In genomic region chr12:51863116-51864002, GRCm38 (mm10) we compare ENCODE assay signal across 18 mouse cellular contexts. TPM values are rescaled to one million over a fixed set of nuclear protein-coding genes. Genes with fewer than 3 reads are reported as not detected.
DNase-seq lines count a peak whose midpoint lies in the region; ATAC-seq and TF ChIP-seq lines count a peak whose summit lies in the region.
"Had no signal": no experiment of that assay in that cellular context is flagged by ENCODE, and none has a peak within 500 bp of the region (broad histone marks: within the 10 kb centered on the region; RNA-seq: fewer than 3 reads in every experiment).

No protein-coding gene starts in this region.

- no peak for ATAC-seq in lung, postnatal 0 days
- peak; percentile 77 for ATAC-seq in intestine, embryonic 15.5 days
- peak; percentile 79 for ATAC-seq in kidney, embryonic 14.5 days (ENCODE audit: low FRiP score, low TSS enrichment)
- ATAC-seq in stomach, embryonic 15.5 days (ENCODE audit: insufficient read depth, low FRiP score, low read depth): peak; percentile 40; the same call in 1 of the 2 replicates
- ATAC-seq in forebrain, embryonic 11.5 days (replicated peaks; ENCODE audit: low FRiP score): no peak
- ATAC-seq: hindbrain, postnatal 0 days; liver, postnatal 0 days had no signal

- H3K9me3 ChIP-seq in lung, postnatal 0 days (ENCODE audit: low read length): no peaks in the 10 kb centered on the region
- no peaks in the 10 kb centered on the region for H3K9me3 ChIP-seq in intestine, embryonic 15.5 days
- H3K9me3 ChIP-seq in kidney, embryonic 14.5 days (ENCODE audit: control insufficient read depth, low read length): no peaks in the 10 kb centered on the region
- no peaks in the 10 kb centered on the region for H3K9me3 ChIP-seq in stomach, embryonic 15.5 days
- H3K9me3 ChIP-seq in forebrain, embryonic 11.5 days (ENCODE audit: control insufficient read depth, low read length): no peaks in the 10 kb centered on the region
- H3K9me3 ChIP-seq: limb, embryonic 15.5 days; neural tube, embryonic 12.5 days had no signal

- no peak for TF ChIP-seq CTCF in lung, postnatal 0 days (IDR thresholded peaks at IDR 0.05)
- no peak for TF ChIP-seq CTCF in lung, adult 2 months (IDR thresholded peaks at IDR 0.05; ENCODE audit: insufficient read depth, low read length)

- H3K27ac ChIP-seq in lung, postnatal 0 days (ENCODE audit: low read length): no peak overlapping the region
- H3K27ac ChIP-seq in intestine, embryonic 15.5 days: no peak overlapping the region
- H3K27ac ChIP-seq in kidney, embryonic 14.5 days (ENCODE audit: low read depth, low read length): peak overlapping the region; percentile 19; the same call in 1 of the 2 replicates
- H3K27ac ChIP-seq in stomach, embryonic 15.5 days: peak overlapping the region; percentile 28; the same call in 1 of the 2 replicates
- H3K27ac ChIP-seq in forebrain, embryonic 11.5 days (ENCODE audit: low read depth, low read length): no peak overlapping the region
- H3K27ac ChIP-seq: hindbrain, postnatal 0 days; limb, embryonic 15.5 days; neural tube, embryonic 12.5 days had no signal

- no peak for TF ChIP-seq EP300 in lung, postnatal 0 days (IDR thresholded peaks at IDR 0.05)

- peaks cover 6% of the 10 kb centered on the region; the same call in 1 of the 2 replicates for H3K4me1 ChIP-seq in lung, postnatal 0 days (ENCODE audit: insufficient read depth, low read depth, low read length)
- H3K4me1 ChIP-seq in lung, adult 2 months (ENCODE audit: control insufficient read depth, insufficient read depth, low read length): peaks cover 19% of the 10 kb centered on the region
- peaks cover 8% of the 10 kb centered on the region; the same call in 1 of the 2 replicates for H3K4me1 ChIP-seq in intestine, embryonic 15.5 days (replicated peaks)
- peaks cover 6% of the 10 kb centered on the region; the same call in 1 of the 2 replicates for H3K4me1 ChIP-seq in kidney, embryonic 14.5 days (ENCODE audit: control insufficient read depth, insufficient read depth, low read length)
- H3K4me1 ChIP-seq in stomach, embryonic 15.5 days: 0 out of 2 replicates have a peak, but pooled peaks cover 3% of the 10 kb centered on the region
- peaks cover 12% of the 10 kb centered on the region for H3K4me1 ChIP-seq in forebrain, embryonic 11.5 days (replicated peaks; ENCODE audit: control insufficient read depth, insufficient read depth, low read length)

- no peaks in the 10 kb centered on the region for H3K27me3 ChIP-seq in lung, postnatal 0 days (replicated peaks; ENCODE audit: insufficient read depth, low read length)
- no peaks in the 10 kb centered on the region for H3K27me3 ChIP-seq in intestine, embryonic 15.5 days (replicated peaks)
- no peaks in the 10 kb centered on the region for H3K27me3 ChIP-seq in kidney, embryonic 14.5 days (ENCODE audit: control insufficient read depth, insufficient read depth, low read length)
- H3K27me3 ChIP-seq in stomach, embryonic 15.5 days (replicated peaks): no peaks in the 10 kb centered on the region
- H3K27me3 ChIP-seq in forebrain, embryonic 11.5 days (ENCODE audit: control insufficient read depth, insufficient read depth, low read length): no peaks in the 10 kb centered on the region
- H3K27me3 ChIP-seq: CH12.LX; limb, embryonic 15.5 days; neural tube, embryonic 12.5 days had no signal

- TF ChIP-seq POLR2A in lung, adult 2 months (IDR thresholded peaks at IDR 0.05; ENCODE audit: borderline replicate concordance, extremely low read depth, low read depth, low read length): no peak

- 70% methylated on average over 14 of the region's 14 CpGs for WGBS in lung, postnatal 0 days
- WGBS in lung, adult 2 months: 75% methylated on average over 14 of the region's 14 CpGs
- WGBS in intestine, embryonic 15.5 days: 78% methylated on average over 14 of the region's 14 CpGs
- WGBS in kidney, embryonic 14.5 days: 76% methylated on average over 14 of the region's 14 CpGs
- WGBS in stomach, embryonic 15.5 days: 73% methylated on average over 14 of the region's 14 CpGs
- 92% methylated on average over 14 of the region's 14 CpGs for WGBS in forebrain, embryonic 11.5 days

- DNase-seq in lung, postnatal 0 days (ENCODE audit: low spot score): peak; percentile 33
- no peak for DNase-seq in lung, adult 2 months
- no peak for DNase-seq in embryo, embryonic 11 days
- DNase-seq in forebrain, embryonic 11.5 days (ENCODE audit: low spot score): no peak
- DNase-seq: adrenal gland, postnatal 14 days; cerebellum, adult 8-10 months; gastrocnemius, postnatal 10 days; heart, postnatal 4 days; liver, postnatal 0 days had no signal

- no peaks in the 10 kb centered on the region for H3K36me3 ChIP-seq in lung, postnatal 0 days (ENCODE audit: insufficient read depth, low read length)
- H3K36me3 ChIP-seq in intestine, embryonic 15.5 days: no peaks in the 10 kb centered on the region
- H3K36me3 ChIP-seq in kidney, embryonic 14.5 days (ENCODE audit: control insufficient read depth, insufficient read depth, low read length): no peaks in the 10 kb centered on the region
- H3K36me3 ChIP-seq in stomach, embryonic 15.5 days: no peaks in the 10 kb centered on the region
- H3K36me3 ChIP-seq in forebrain, embryonic 11.5 days (ENCODE audit: control insufficient read depth, insufficient read depth, low read length): no peaks in the 10 kb centered on the region
- H3K36me3 ChIP-seq: limb, embryonic 15.5 days; neural tube, embryonic 12.5 days had no signal

- H3K4me2 ChIP-seq in lung, postnatal 0 days (replicated peaks; ENCODE audit: low read depth, low read length): no peak overlapping the region
- 0 out of 2 replicates have a peak overlapping the region, but pooled peaks have one; percentile 5 for H3K4me2 ChIP-seq in intestine, embryonic 15.5 days (replicated peaks)
- H3K4me2 ChIP-seq in kidney, embryonic 14.5 days (replicated peaks; ENCODE audit: low read depth, low read length): no peak overlapping the region
- no peak overlapping the region for H3K4me2 ChIP-seq in stomach, embryonic 15.5 days
- no peak overlapping the region for H3K4me2 ChIP-seq in forebrain, embryonic 11.5 days (ENCODE audit: low read depth, low read length, severe bottlenecking)
- H3K4me2 ChIP-seq: heart, embryonic 11.5 days; limb, embryonic 15.5 days; neural tube, embryonic 12.5 days had no signal

- H3K9ac ChIP-seq in lung, postnatal 0 days (replicated peaks; ENCODE audit: low read depth): no peak overlapping the region
- H3K9ac ChIP-seq in intestine, embryonic 15.5 days: no peak overlapping the region
- H3K9ac ChIP-seq in kidney, embryonic 14.5 days (ENCODE audit: low read depth, low read length): no peak overlapping the region
- no peak overlapping the region for H3K9ac ChIP-seq in stomach, embryonic 15.5 days
- no peak overlapping the region for H3K9ac ChIP-seq in forebrain, embryonic 11.5 days (ENCODE audit: low read length)
- H3K9ac ChIP-seq: limb, embryonic 15.5 days; liver, postnatal 0 days; neural tube, embryonic 12.5 days had no signal

- no peak overlapping the region for H3K4me3 ChIP-seq in lung, postnatal 0 days (ENCODE audit: low read depth, low read length)
- no peak overlapping the region for H3K4me3 ChIP-seq in lung, adult 2 months (replicated peaks; ENCODE audit: extremely low read depth, low read depth, low read length)
- H3K4me3 ChIP-seq in intestine, embryonic 15.5 days (replicated peaks): no peak overlapping the region
- H3K4me3 ChIP-seq in kidney, embryonic 14.5 days (ENCODE audit: low read length): no peak overlapping the region
- no peak overlapping the region for H3K4me3 ChIP-seq in stomach, embryonic 15.5 days (replicated peaks)
- no peak overlapping the region for H3K4me3 ChIP-seq in forebrain, embryonic 11.5 days (ENCODE audit: low read depth, low read length)
- H3K4me3 ChIP-seq: erythroblast, embryonic 14.5 days; limb, embryonic 15.5 days; neural tube, embryonic 12.5 days had no signal

RNA-seq across cellular contexts. Expression of gene Hectd1, which starts 34.0 kb away (rescaled TPM):
- 27.5 and 31.8 TPM in 2 replicates for polyA plus RNA-seq in lung, postnatal 0 days (2015; fragmentation: Nextera tagmentation; extraction: Ambion mirVana)
- 13.7 and 19.9 TPM in 2 replicates for polyA plus RNA-seq in lung, adult 2 months (2012; rRNA removed)
- 31.1 and 32.2 TPM in 2 replicates for polyA plus RNA-seq in intestine, embryonic 15.5 days (2015; fragmentation: Nextera tagmentation; extraction: Ambion mirVana)
- polyA plus RNA-seq in kidney, embryonic 14.5 days (2014; fragmentation: Nextera tagmentation; extraction: Ambion mirVana): 36.0 and 51.6 TPM in 2 replicates
- 38.3 and 40.7 TPM in 2 replicates for polyA plus RNA-seq in stomach, embryonic 15.5 days (2015; fragmentation: Nextera tagmentation; extraction: Ambion mirVana)
- polyA plus RNA-seq in forebrain, embryonic 11.5 days (2014; fragmentation: Nextera tagmentation; extraction: Ambion mirVana): 42.2 and 44.8 TPM in 2 replicates

Comparison
In these comparisons a context has a peak if more than half of its experiments do, and no peak if none do; other contexts are left out.
1. ATAC-seq: peak in intestine, embryonic 15.5 days (single experiment), kidney, embryonic 14.5 days (single experiment) and stomach, embryonic 15.5 days (single experiment); none in lung, postnatal 0 days (single experiment) and forebrain, embryonic 11.5 days (single experiment).
2. H3K27ac ChIP-seq: peak in kidney, embryonic 14.5 days (single experiment) and stomach, embryonic 15.5 days (single experiment); none in lung, postnatal 0 days (single experiment), intestine, embryonic 15.5 days (single experiment) and forebrain, embryonic 11.5 days (single experiment).